Mouse (Mus musculus): ENCODE data around the gene Il17c. TPM values are rescaled to one million over a fixed set of nuclear protein-coding genes. Genes with fewer than 3 reads are reported as not detected.

Gene Il17c
- total RNA-seq, 1 experiment from 2014 or later, result not detected

GRCm38 (mm10) chr8:122451161-122451703 lies 29.4 kb downstream of the Il17c start:
- no peak for ATAC-seq (ENCODE audit: extremely low read depth, insufficient number of reproducible peaks, low FRiP score, poor library complexity, severe bottlenecking)

- no peak for ATAC-seq (ENCODE audit: extremely low read depth, insufficient number of reproducible peaks, low FRiP score, poor library complexity, severe bottlenecking)
Observed at GRCm38 (mm10) chr8:122452154-122452553, 30.3 kb downstream of the Il17c start.

GRCm38 (mm10) chr8:122454409-122454808 lies 32.6 kb downstream of the Il17c start:
- ATAC-seq (ENCODE audit: extremely low read depth, insufficient number of reproducible peaks, low FRiP score, poor library complexity, severe bottlenecking), result no peak

- no peak for ATAC-seq (ENCODE audit: extremely low read depth, insufficient number of reproducible peaks, low FRiP score, poor library complexity, severe bottlenecking)
Observed at GRCm38 (mm10) chr8:122457171-122457570, 35.4 kb downstream of the Il17c start.

GRCm38 (mm10) chr8:122459218-122459900 lies 37.5 kb downstream of the Il17c start:
- no peak for ATAC-seq (ENCODE audit: extremely low read depth, insufficient number of reproducible peaks, low FRiP score, poor library complexity, severe bottlenecking)

- no peak for ATAC-seq (ENCODE audit: extremely low read depth, insufficient number of reproducible peaks, low FRiP score, poor library complexity, severe bottlenecking)
Observed at GRCm38 (mm10) chr8:122459990-122460389, 38.2 kb downstream of the Il17c start.

- no peak for ATAC-seq (ENCODE audit: extremely low read depth, insufficient number of reproducible peaks, low FRiP score, poor library complexity, severe bottlenecking)
Observed at GRCm38 (mm10) chr8:122460524-122461472, 39.0 kb downstream of the Il17c start, which contains the start of gene Snai3. Gene Snai3, minus strand, starts transcription at chr8:122460733.

GRCm38 (mm10) chr8:122461473-122462148 lies 39.8 kb downstream of the Il17c start:
- no peak for ATAC-seq (ENCODE audit: extremely low read depth, insufficient number of reproducible peaks, low FRiP score, poor library complexity, severe bottlenecking)

- ATAC-seq (ENCODE audit: extremely low read depth, insufficient number of reproducible peaks, low FRiP score, poor library complexity, severe bottlenecking), result no peak
Observed at GRCm38 (mm10) chr8:122462510-122462909, 40.7 kb downstream of the Il17c start.

- peak; percentile 23; the same call in 1 of the 2 replicates for ATAC-seq (ENCODE audit: extremely low read depth, insufficient number of reproducible peaks, low FRiP score, poor library complexity, severe bottlenecking)
Observed at GRCm38 (mm10) chr8:122463651-122464640, 42.1 kb downstream of the Il17c start.

GRCm38 (mm10) chr8:122464985-122465384 lies 43.2 kb downstream of the Il17c start:
- ATAC-seq (ENCODE audit: extremely low read depth, insufficient number of reproducible peaks, low FRiP score, poor library complexity, severe bottlenecking), result no peak

GRCm38 (mm10) chr8:122467816-122468215 lies 46.0 kb downstream of the Il17c start:
- ATAC-seq (ENCODE audit: extremely low read depth, insufficient number of reproducible peaks, low FRiP score, poor library complexity, severe bottlenecking), result no peak

GRCm38 (mm10) chr8:122469407-122469806 lies 47.6 kb downstream of the Il17c start:
- ATAC-seq (ENCODE audit: extremely low read depth, insufficient number of reproducible peaks, low FRiP score, poor library complexity, severe bottlenecking), result no peak

- no peak for ATAC-seq (ENCODE audit: extremely low read depth, insufficient number of reproducible peaks, low FRiP score, poor library complexity, severe bottlenecking)
Observed at GRCm38 (mm10) chr8:122469965-122470364, 48.1 kb downstream of the Il17c start.

GRCm38 (mm10) chr8:122470691-122471090 lies 48.9 kb downstream of the Il17c start:
- ATAC-seq (ENCODE audit: extremely low read depth, insufficient number of reproducible peaks, low FRiP score, poor library complexity, severe bottlenecking), result no peak
